Mouse (Mus musculus): Measurements from ENCODE around the gene Pik3ip1. TPM values are rescaled to one million over a fixed set of nuclear protein-coding genes. Genes with fewer than 3 reads are reported as not detected.

Pik3ip1 gene
- polyA plus RNA-seq (2012; rRNA removed), result 5.2 and 6.7 TPM in 2 replicates

DNA sequence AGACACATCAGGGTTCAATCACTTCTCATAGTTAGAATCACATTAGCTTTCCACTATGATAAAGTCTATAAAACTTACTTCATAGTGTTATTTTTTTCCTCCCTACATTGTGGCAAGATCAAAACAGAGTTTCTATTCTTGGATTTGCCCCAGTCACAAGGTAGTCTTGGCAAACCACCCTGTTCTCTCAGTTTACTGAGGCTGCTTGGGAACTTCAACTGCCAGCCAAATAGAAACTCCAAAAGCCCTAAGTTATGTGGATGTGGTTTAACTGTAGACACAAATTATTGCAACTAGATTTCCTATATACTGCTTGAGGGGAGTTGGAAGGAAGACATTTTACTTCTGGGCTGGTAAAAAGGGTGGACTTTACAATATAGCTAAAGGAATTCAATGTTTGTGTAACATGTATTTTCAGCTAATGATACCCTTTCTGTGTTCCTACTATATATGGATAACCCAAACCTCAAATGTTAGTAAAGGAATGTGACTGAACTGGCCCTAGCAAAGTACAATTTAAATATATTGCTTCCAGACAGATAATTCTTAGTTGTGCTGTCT is at the start of gene Pik3ip1:
Gene Pik3ip1 (plus strand): TSS at position 511 of the 561 bp plus-strand sequence.
- DNase-seq (ENCODE audit: low read depth, low spot score), result no peak

DNA sequence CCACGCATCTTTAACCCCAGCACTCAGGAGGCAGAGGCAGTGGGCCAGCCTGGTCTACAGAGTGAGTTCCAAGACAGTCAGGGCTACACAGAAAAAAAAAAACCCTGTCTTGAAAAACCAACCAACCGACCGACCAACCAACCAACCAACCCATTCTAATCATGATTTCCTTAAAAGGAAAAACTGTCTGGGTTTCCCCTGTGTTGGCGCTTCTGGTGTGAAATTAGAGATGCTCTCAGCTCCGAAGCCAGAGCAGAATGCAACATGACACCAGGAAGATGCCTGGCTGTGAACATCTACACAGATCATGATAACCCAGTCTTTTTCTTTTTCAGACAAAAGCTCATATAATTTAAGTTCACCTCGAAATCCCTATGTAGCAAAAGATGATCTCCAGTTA is 47.3 kb upstream of the Pik3ip1 start:
- DNase-seq (ENCODE audit: low read depth, low spot score), result no peak
- WGBS, result 85% methylated on average over 6 of the region's 6 CpGs

DNA sequence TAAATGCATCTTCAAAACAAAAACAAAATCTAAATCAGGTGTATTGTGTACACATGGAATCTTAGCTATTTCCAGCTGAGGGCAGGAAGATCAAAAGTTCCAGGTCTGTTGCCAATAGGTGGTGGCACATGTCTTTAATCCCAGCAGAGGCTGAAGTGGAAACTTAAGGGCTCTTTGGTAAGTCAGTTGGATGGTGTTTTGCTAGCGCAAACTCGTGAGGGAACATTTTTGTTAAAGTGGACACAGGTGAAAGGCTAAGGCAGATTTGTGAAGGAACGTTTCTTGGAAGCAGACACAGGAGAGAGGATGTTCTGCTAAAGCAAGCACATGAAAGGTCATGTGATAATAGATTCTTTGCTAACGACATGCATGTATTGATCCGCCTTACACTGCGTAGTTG is 46.6 kb upstream of the Pik3ip1 start:
- DNase-seq (ENCODE audit: low read depth, low spot score), result no peak
- 96% methylated on average over 6 of the region's 6 CpGs for WGBS

- DNase-seq (ENCODE audit: low read depth, low spot score), result no peak
- WGBS, result 77% methylated on average over 3 of the region's 3 CpGs
Observed at GRCm38 (mm10) chr11:3285940-3286339, 44.3 kb upstream of the Pik3ip1 start.

DNA sequence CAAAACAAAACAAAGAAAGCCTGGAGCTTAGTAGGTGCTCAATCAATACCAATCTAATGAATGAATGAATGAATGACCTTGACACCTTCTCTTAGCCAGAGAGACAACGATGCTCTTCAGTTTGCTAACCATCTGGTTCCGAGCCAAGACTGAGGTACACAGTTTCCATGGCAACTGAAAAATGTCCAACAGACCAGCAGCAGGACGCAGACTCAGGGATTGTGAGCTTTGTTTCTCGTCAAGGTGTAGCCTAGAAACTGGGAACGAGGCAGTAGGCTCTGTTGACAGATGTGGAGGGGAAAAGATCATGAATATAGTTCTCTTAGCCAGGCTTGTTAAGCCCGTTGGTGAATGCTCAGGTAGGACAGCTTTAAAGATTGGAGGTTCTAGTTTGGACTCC is 43.1 kb upstream of the Pik3ip1 start:
- WGBS, result 44% methylated on average over 6 of the region's 6 CpGs
- DNase-seq (ENCODE audit: low read depth, low spot score), result no peak

DNA sequence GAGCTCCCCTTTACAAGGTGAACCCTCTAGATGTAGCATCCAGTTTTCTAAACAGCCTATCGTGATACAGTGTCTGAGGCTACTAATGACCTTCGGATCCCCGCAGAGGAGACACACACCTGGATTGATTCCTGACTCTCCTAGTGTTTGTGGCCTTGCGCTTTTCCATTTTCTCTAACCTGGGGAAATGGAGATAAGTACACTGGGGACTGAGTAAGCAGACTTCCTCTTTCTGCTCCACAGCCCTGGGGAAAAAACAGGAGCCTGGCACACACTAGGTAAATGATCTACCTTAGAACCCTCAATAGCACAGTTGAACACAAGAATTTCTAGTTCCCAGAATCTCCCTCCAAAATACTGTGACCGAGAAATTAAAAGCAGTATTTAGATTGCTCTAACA is 42.3 kb upstream of the Pik3ip1 start:
- 64% methylated on average over 5 of the region's 5 CpGs for WGBS
- no peak for DNase-seq (ENCODE audit: low read depth, low spot score)

- WGBS, result under 1% methylated on average over 41 of the region's 41 CpGs
- DNase-seq (ENCODE audit: low read depth, low spot score), result no peak
Observed at GRCm38 (mm10) chr11:3288521-3289301, 41.5 kb upstream of the Pik3ip1 start, which contains the start of gene Patz1. Patz1 (plus strand) TSS chr11:3288874.

DNA sequence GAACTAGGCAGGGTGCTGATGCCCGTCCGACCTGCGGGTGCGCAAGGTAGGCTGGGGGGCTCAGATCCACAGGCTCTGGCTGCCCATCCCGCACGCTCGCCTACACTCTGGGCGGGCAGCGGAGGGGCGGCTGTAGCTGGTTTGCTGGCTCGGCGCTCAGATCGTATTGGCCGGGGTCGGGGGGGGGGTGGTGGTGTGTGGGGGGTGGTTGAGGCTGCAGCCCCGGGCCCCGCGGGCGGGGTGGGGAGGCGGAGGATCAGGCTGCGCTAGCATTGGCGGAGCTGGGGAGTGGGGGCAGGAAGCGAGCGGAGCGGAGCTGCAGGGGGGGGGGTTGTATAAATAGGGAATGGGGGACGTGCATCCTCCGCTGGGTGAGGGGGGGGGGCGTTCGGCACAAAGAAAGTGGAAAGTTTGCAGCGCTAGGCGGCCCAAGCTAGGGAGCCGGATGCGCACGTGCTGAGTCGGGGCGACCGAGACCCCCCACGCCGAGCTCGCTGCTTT is 40.8 kb upstream of the Pik3ip1 start:
- DNase-seq (ENCODE audit: low read depth, low spot score), result no peak
- 1% methylated on average over 37 of the region's 40 CpGs for WGBS

- 1% methylated on average over 91 of the region's 92 CpGs for WGBS
- no peak for DNase-seq (ENCODE audit: low read depth, low spot score)
Observed at GRCm38 (mm10) chr11:3289803-3290639, 40.2 kb upstream of the Pik3ip1 start.

DNA sequence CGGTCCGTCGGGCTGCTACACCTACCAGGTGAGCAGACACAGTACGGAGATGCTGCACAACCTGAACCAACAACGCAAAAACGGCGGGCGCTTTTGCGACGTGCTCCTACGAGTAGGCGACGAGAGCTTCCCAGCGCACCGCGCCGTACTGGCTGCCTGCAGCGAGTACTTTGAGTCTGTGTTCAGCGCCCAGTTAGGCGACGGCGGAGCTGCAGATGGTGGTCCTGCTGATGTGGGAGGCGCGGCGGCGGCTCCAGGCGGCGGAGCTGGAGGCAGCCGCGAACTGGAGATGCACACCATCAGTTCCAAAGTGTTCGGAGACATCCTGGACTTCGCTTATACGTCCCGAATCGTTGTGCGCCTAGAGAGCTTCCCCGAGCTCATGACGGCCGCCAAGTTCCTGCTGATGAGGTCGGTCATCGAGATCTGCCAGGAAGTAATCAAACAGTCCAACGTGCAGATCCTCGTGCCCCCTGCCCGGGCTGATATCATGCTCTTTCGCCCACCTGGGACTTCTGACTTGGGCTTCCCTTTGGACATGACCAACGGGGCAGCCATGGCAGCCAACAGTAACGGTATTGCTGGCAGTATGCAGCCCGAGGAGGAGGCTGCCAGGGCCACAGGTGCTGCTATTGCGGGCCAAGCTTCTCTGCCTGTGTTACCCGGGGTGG is 39.4 kb upstream of the Pik3ip1 start:
- under 1% methylated on average over 50 of the region's 50 CpGs for WGBS
- DNase-seq (ENCODE audit: low read depth, low spot score), result no peak

- 8% methylated on average over 26 of the region's 26 CpGs for WGBS
- no peak for DNase-seq (ENCODE audit: low read depth, low spot score)
Observed at GRCm38 (mm10) chr11:3291311-3292061, 38.7 kb upstream of the Pik3ip1 start.

DNA sequence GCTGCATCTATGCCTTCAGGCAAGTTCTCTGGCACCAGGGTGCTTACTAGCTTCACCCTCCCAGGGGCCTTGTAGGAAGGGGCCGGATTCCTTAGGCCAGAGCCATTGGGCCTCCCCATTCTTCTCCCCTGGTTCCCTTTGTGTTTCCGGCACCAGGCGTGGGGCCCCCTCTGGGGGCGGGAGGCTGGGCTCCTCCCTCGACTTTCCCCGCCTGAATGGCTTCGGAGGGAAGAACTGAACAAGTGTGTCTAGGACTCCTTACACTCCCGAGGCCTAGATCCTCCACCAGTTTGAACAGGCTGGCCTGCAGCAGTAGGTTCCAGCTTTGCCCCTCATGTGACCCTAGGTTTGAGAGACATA is 38.2 kb upstream of the Pik3ip1 start:
- DNase-seq (ENCODE audit: low read depth, low spot score), result no peak
- 1% methylated on average over 8 of the region's 8 CpGs for WGBS

GRCm38 (mm10) chr11:3292711-3293249 is 37.4 kb upstream of the Pik3ip1 start:
- 6% methylated on average over 8 of the region's 8 CpGs for WGBS

DNA sequence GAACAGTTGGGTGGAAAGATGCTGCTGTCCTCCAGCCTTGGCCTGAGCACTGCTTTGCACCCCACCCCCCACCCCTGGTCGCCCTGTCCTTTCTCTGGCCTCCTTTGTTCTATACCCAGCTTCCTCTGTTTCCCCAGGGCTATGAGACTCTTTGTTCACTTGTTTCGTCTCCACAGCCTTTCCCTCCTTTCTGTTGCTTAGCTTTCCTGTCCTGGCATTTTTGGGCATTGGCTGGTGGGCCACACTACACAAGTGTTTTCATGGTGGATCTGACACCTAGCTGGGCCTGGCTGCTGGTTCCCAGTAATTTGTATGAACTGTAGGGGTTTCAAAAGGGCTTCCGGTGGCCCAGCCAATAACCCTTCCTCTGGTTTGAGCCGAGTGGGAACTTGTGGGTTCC is 36.8 kb upstream of the Pik3ip1 start:
- 72% methylated on average over 4 of the region's 4 CpGs for WGBS

More at GRCm38 (mm10) chr11:3292711-3293249, 37.4 kb upstream of the Pik3ip1 start:
- DNase-seq (ENCODE audit: low read depth, low spot score), result no peak

DNA sequence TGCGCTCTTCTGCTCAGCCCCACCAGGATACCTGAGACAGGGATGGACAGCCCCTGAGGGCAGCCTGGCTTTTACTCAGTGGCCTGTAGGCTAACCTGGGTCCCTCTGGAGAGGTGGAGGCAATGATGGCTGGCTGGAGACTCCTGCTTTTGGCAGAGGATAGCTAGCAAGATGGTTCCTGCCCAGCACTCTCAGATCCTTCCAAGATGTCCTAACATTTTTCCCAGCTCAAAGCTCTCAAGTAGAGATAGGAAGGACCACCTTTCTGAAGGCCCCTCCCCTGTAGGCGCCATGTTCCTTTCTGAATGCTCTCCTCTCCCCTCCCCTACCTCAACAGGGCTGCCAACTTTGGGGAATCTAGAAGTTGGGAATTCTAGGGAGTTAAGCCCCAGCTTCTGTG is 35.6 kb upstream of the Pik3ip1 start:
- WGBS, result 96% methylated on average over 2 of the region's 2 CpGs
- no peak for DNase-seq (ENCODE audit: low read depth, low spot score)

More for the DNA sequence above, 36.8 kb upstream of the Pik3ip1 start:
- no peak for DNase-seq (ENCODE audit: low read depth, low spot score)

GRCm38 (mm10) chr11:3296056-3296455 is 34.1 kb upstream of the Pik3ip1 start:
- 55% methylated on average over 5 of the region's 5 CpGs for WGBS
- no peak for DNase-seq (ENCODE audit: low read depth, low spot score)

DNA sequence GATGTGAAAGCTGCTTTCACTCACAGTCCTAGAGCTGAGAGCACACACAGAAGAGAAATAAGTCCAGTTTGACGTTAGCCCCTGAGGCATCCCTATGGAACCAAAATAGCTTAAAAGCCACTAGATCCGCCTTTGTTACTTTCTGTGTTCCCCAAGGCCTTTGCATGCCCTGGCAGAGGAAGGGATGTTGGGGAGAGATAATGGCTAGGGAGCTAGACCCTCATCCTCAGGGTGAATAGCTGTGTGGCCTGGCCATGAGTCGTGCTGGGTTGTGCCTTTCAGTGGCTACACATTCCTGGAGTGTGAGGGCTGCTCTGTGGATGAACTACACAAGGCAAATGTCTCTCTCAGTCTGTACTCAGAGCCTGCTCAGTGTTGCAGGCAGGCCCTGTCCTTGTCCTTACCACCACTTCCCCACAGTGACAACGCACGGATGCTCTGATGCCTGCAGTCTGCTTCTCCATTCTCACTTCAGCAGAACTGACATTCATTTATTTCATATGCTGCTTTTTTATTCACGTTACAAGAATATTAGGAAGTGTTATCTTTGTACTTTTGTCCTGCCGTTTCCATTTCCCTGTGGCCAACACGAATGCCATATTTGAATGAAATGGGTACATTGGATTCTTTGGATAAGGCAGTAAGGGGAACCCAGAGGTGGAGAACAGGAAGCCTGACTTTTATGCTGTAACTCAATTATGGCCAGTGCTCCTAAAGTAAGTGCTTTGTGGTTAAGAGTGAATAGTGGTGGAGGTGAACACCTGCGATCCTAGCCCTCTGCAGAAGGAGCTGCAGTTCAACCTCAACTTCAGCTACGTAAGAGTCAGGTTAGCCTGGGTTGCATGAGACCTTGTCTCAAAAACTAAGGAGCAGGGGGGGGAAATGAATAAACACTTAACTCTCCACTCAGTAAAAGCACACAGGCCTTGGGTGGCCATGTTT is 32.1 kb upstream of the Pik3ip1 start:
- no peak for DNase-seq (ENCODE audit: low read depth, low spot score)
- whole genome bisulfite sequencing, result 89% methylated on average over 10 of the region's 10 CpGs

DNA sequence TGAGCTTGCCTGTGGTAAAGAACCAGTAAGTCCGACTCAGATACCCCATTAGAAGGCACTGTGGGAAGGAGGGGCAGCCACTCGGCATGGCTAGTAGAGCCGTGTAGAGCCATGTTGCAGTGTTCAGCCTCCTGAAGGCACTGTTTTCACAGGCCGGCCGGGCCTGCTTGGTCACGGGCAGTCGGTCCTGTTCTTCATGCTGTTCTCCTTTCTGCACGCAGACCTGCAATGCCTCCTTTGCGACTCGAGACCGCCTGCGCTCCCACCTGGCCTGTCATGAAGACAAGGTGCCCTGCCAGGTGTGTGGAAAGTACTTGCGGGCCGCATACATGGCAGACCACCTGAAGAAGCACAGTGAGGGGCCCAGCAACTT is 31.4 kb upstream of the Pik3ip1 start:
- 90% methylated on average over 14 of the region's 14 CpGs for WGBS
- DNase-seq (ENCODE audit: low read depth, low spot score), result no peak
